Mouse (Mus musculus) lung, adult 2 months (tissue): ENCODE measurements at regions not wholly inside any gene's neighbourhood (a gene's known extent, or its start where the extent isn't known, plus 50 kb on each side); places are given as distances from the start of the nearest gene placed in this dataset.

ENCODE experiments used
- CTCF ChIP-seq: fragments of 200-500 bp; IDR thresholded peaks from 2 replicates; pipeline ENCODE4 v1.5.1; 2011; ENCODE audit warnings: mild to moderate bottlenecking, low read length, control low read depth; ENCODE audit not compliant: insufficient read depth
- POLR2A ChIP-seq: fragments of 200-500 bp; IDR thresholded peaks from 2 replicates; pipeline ENCODE4 v1.6.1; 2011; ENCODE audit warnings: low read depth, mild to moderate bottlenecking, control low read depth, low read length, borderline replicate concordance; ENCODE audit errors: extremely low read depth

DNA sequence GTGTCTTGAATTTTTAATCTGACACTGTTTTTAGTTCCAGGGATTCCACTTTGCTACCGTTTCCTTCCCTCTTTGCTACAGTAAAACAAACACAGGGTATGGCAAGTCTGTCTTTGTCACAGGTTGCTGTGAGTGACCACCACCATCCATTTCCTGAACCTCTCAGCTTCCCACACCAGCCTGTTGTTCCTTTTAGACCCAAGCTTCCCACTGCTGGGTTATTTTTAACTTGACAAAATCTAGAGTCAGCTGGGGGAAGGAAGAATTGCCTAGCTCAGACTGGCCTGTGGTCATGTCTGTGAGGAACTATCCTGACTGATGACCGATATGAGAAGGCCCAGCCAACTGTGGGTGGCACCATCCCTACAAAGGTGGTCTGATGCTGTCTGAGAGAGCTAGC, 239.4 kb upstream of the Myt1l start:
- TF ChIP-seq CTCF (no peak), POLR2A (no peak)
